Mouse (Mus musculus): ENCODE data around the gene Csrnp2. TPM values are rescaled to one million over a fixed set of nuclear protein-coding genes. Genes with fewer than 3 reads are reported as not detected.

Csrnp2 gene
- total RNA-seq, 2 experiments from 2014 or later, result 2.5 to 3.0 TPM

- intact Hi-C loops (cut with DNase I), result no loop called here
- no peak for DNase-seq
Measured at GRCm38 (mm10) chr15:100478925-100479324, 16.4 kb downstream of the Csrnp2 start.

DNA sequence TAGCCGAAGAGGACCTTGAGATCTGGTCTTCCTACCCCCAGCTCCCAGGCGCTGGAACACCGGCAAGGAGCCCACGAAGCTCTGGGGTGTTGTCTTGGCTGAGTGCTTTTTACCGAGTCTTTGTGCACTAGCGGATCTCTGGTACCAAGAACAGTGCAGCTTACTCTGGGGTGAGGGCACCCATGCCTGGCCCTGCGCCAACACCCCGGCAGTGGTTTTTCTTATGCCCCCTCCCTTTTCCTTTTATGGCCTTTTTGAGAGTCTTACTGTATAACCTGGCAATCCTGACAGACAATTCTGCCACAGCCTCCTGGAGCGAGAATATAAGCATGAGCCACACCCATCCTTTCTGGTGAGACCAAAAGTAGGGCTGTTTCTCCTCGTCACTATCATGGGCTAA, 16.9 kb downstream of the Csrnp2 start:
- intact Hi-C loops (cut with DNase I), result no loop called here
- no peak for DNase-seq

DNA sequence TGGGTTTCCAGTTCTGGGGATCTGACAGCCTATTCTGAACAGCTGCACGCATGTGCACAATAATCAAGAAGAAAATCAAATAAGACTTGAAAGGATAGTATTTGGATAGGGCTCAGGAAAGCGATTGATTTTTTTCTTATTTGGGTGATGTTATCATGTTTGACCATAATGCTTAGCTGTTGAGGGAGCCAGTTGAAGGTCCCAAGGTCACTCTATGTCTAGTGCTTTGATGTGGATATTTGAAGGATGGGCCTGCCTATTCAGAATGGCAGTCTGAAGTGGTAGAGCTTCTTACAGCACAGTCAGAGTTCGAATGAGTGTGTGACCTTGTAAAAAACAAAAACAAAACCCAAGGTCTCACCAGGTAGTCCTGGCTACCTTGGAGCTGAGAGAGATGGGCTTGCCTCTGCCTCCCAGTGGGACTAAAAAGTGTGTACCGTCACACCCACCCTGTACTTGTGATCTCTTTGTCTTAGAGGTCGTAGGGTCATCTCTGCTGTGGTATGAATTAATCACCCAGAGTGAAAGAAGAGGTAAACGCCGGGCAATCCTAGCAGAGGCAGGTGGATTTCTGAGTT, 21.3 kb downstream of the Csrnp2 start:
- no peak for DNase-seq
- intact Hi-C loops (cut with DNase I), result no loop called here

DNA sequence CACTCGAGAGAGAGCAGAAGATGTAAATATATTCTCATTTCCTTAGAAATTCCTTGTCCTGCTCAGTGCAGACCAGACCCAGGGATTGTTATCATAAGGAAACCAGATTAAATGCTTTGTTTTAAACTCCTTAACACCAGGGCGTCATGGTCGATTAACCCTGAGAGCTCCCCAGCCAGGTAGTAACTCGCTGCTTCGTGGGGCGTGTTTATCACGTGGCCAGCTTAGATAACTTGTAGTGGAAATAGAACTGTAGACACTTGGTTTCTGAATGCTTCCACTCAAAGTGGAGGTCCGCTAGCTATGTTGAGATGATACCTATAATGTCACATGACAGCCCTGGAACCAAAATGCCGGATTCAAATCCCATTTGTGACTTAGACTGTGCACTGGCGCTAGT, 25.3 kb downstream of the Csrnp2 start:
- DNase-seq, result no peak
- intact Hi-C loops (cut with DNase I), result no loop called here

- DNase-seq, result no peak
- intact Hi-C loops (cut with DNase I), result loop anchor here (2.0 to 5.0 kb wide), 2 partner anchors 26 to 143 kb away; partner anchors contain the start of gene Csrnp2
Measured at GRCm38 (mm10) chr15:100469189-100469545, 26.1 kb downstream of the Csrnp2 start.

DNA sequence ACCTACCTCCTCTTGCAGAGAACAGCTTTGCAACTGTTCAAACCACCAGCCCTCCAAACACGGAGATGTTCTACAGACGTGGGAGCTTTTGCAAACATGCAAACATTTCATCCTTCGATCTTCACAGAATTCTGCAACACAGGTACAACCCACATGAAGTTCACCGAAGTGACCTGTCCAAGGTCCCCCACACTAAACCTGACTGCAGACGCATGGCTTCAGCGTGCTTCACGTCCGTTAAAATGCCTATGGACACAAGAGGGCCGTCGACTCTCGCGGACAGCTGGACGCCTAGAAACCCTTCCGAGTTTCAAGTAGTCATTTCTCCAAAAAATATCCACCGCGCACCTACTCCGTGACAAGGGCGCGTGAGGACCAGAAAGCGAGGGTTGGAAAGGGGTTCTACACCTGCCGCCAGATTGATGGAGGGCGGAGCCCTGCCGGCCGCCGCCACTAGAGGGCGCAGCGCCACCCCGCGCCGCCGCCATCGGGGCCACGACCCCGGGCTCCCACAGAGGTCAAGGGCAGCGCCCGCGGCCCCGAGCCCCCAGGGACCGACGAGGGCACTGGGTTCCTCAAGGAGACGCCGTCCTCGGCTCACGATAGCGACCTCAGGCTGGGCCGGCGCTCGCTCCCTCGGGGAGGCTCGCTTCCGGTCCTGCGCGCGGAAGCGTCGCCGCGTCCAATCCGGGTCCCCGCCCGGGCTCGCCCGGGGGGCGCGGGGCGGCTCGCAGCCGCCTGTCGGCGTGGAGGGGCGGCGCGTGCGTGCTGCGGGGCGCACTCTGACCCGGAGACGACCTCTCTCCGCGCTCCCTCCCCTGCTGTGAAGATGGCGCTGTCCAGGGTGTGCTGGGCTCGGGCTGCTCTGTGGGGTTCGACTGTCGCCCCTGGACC, 26.7 kb downstream of the Csrnp2 start, which contains the start of gene Letmd1:
Gene Letmd1, plus strand, starts transcription at position 729 of the 894 bp plus-strand sequence.
- intact Hi-C loops (cut with DNase I), result loop anchor here (1.0 to 5.0 kb wide), 3 partner anchors 26 to 214 kb away; partner anchors contain the start of gene Csrnp2
- DNase-seq, result peak; percentile 85 to 91

GRCm38 (mm10) chr15:100467738-100468137, 27.6 kb downstream of the Csrnp2 start:
- no peak for DNase-seq
- intact Hi-C loops (cut with DNase I), result loop anchor here (1.0 to 5.0 kb wide), 3 partner anchors 27 to 215 kb away; partner anchors contain the start of gene Csrnp2

- no peak for DNase-seq
- intact Hi-C loops (cut with DNase I), result loop anchor here (5.0 kb wide), 1 partner anchor 147 kb away; no protein-coding TSS in a partner anchor
Measured at GRCm38 (mm10) chr15:100465432-100465831, 29.9 kb downstream of the Csrnp2 start.

- peak; percentile 53 to 70 for DNase-seq
- intact Hi-C loops (cut with DNase I), result no loop called here
Measured at GRCm38 (mm10) chr15:100463712-100464111, 31.6 kb downstream of the Csrnp2 start.

DNA sequence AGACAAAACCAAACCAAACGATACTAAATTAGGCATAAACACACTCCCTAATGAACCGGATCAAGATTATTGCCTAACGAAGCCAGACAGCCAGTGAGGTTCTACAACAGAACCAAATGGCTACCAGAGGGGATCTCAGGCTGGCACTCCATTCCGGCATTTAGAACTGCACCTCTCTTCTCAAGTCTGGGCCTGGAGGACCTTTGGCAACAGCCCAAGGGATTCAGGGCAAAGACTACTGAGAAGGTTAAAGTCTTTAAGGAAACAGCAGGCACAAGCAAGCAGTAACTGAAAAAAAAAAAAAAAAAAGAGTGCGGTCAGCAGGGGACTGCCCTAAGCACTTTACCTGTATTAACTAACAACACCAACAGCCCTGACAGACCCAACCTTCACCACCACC, 33.2 kb downstream of the Csrnp2 start:
- intact Hi-C loops (cut with DNase I), result no loop called here
- no peak for DNase-seq

GRCm38 (mm10) chr15:100461646-100462045, 33.6 kb downstream of the Csrnp2 start:
- DNase-seq, result no peak
- intact Hi-C loops (cut with DNase I), result no loop called here

- intact Hi-C loops (cut with DNase I), result no loop called here
- DNase-seq, result peak in 1 of 2 experiments; percentile 20
Measured at GRCm38 (mm10) chr15:100460942-100461341, 34.3 kb downstream of the Csrnp2 start.

DNA sequence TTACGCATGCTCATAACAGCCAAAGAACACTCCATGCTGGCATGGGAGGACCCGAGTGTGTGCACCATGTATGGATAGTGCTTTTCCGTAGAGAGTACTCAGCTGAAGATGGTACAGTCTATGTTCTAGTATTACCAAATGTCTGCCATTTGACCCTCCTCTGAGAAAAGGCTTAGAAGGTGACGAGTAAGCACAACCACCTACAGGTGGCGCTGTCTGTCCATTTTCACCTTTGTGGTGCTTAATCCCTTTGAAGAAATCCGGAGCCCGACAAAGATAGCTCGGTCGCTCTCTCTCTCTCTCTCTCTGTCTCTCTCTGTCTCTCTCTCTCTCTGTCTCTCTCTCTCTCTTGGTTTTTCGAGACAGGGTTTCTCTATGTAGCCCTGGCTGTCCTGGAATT, 37.2 kb downstream of the Csrnp2 start:
- intact Hi-C loops (cut with DNase I), result loop anchor here (5.0 to 10.0 kb wide), 3 partner anchors 196 to 1943 kb away; no protein-coding TSS in a partner anchor
- peak; percentile 53 to 68 for DNase-seq

DNA sequence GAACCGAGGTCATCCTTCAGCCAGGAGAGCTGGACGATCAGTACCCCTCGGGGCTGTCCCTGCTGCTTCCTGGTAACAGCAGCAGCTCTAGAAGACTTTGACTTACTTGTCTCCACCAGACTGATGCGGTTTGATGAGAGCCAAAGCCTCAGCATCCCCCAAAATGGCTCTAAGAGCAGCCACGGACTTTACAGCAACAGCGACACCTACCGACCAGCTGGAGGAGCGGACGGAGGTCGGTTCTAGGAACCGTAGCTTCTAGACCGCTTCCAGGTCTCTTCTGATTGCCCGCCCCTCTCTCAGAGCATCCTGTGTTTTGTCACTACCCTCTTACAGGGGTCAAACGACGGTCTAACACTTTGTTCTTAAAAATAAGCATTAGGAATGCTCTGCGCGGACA, 37.9 kb downstream of the Csrnp2 start:
- intact Hi-C loops (cut with DNase I), result loop anchor here (2.0 to 10.0 kb wide), 4 partner anchors 81 to 1943 kb away; no protein-coding TSS in a partner anchor
- peak; percentile 73 to 82 for DNase-seq

DNA sequence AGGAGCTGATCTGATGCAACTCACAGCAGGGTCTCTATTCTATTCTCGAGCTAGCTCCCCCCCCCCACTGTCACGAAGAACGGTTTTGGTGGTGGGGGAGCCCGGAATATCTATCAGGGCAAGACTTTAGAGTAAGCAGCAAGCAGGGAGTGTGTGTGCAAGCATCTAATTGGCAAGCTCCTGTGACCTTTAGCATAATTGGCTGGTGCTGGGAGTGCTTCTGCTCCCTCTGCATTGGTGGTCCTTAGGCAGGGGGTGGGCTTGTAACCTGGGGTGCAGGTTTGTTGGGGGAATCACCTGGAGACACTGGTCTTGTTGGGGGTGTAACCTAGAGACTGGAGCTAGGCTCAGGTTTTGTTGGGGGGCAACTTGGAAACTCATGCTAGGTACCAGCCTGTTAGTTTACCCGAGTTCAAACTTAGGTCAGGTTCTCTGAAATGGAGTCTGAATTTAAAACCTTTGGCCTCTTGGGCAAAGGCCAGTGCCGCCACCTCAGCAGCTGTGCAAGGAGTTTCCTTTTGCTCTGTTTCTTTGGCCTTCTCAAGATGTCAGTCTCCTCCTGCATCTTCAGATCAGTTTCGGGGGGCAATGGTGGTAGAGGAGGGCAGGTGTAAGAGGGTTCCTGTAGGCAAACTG, 38.8 kb downstream of the Csrnp2 start:
- intact Hi-C loops (cut with DNase I), result loop anchor here (2.0 to 10.0 kb wide), 4 partner anchors 80 to 1942 kb away; no protein-coding TSS in a partner anchor

DNA sequence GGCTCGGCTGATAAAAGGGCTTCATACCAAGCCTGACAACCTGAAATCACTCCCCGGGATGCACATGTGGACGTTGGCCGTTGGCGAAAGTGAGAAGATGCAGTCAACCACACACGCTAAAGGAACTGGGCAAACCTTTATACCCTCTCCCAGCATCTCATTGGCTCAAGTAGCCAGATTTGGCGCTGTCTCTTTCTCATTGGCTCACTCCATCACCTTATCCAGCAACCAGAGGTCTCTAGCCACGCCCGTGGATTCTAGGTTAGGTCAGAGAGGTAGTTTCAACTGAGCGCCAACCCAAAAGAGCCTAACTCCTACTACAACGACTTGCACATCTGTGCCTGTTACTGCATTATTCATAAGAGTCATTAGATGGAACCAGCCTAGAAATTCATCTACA, 42.8 kb downstream of the Csrnp2 start:
- intact Hi-C loops (cut with DNase I), result loop anchor here (10.0 kb wide), 1 partner anchor 1938 kb away; no protein-coding TSS in a partner anchor

More for the DNA sequence above, 38.8 kb downstream of the Csrnp2 start:
- no peak for DNase-seq

DNA sequence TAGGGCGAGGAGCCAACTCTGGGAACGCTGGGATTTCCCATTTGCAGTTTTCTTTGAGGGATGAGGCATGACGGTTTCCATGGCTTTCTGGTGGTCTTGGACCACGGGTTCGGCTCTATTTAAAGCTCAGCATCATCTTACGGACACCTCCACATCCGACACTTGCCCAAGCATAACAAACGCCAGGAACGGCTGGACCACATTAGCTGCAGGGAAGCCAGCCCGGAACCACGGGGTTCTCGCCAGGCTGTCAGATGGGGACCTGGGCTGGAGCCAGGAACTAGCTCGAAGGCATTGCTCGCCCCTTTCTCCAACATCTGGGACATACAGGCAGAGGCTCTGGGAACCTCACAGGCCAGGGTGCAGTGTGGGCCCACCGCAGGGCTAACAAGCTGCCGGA, 44.0 kb downstream of the Csrnp2 start:
- DNase-seq, result peak; percentile 57 to 62
- intact Hi-C loops (cut with DNase I), result loop anchor here (10.0 kb wide), 1 partner anchor 1936 kb away; no protein-coding TSS in a partner anchor

More for the DNA sequence above, 42.8 kb downstream of the Csrnp2 start:
- DNase-seq, result no peak

- DNase-seq, result no peak
- intact Hi-C loops (cut with DNase I), result no loop called here
Measured at GRCm38 (mm10) chr15:100449495-100449894, 45.8 kb downstream of the Csrnp2 start.

- no peak for DNase-seq
Measured at GRCm38 (mm10) chr15:100448572-100448971, 46.7 kb downstream of the Csrnp2 start.

GRCm38 (mm10) chr15:100446887-100447286, 48.4 kb downstream of the Csrnp2 start:
- no peak for DNase-seq
- intact Hi-C loops (cut with DNase I), result no loop called here

More at GRCm38 (mm10) chr15:100448572-100448971, 46.7 kb downstream of the Csrnp2 start:
- intact Hi-C loops (cut with DNase I), result no loop called here
